Mouse (Mus musculus): ENCODE data around the gene Gsn. TPM values are rescaled to one million over a fixed set of nuclear protein-coding genes. Genes with fewer than 3 reads are reported as not detected.
A peak's percentile ranks its signal among the peaks of the same experiment; 100 is the strongest.

Gene Gsn
- polyA plus RNA-seq, 1 experiment from 2014 or later, result 188 TPM

DNA sequence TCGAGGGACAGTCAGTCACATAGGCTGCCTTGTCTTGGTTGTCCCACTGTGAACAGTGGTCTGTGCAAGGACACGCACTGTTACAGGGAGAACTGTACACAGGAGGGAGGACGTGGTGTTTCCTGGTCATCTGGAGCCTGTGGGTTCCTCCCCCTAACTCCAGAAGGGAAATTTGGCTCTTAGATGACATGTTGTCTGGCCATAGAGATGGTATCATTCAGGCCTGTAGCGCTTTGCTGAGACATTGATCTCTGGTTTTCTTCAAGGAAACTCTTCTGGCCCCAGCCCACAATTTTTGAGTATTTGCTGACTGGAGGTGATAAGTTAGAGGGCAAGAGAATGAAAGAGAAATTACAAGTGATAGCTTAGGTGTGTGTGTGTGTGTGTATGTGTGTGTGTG, 2.4 kb downstream of the Gsn start:
- Histone ChIP-seq H3K9ac (ENCODE audit: low read depth, low read length) (no peak overlapping the region), H3K27me3 (ENCODE audit: control insufficient read depth, insufficient read depth, low read depth, low read length) (peaks cover 19% of the 10 kb centered on the region; the same call in 1 of the 2 replicates), H3K4me3 (ENCODE audit: low read depth, low read length) (no peak overlapping the region), H3K27ac (ENCODE audit: low read length) (no peak overlapping the region), H3K9me3 (replicated peaks; ENCODE audit: control insufficient read depth, low read length) (no peaks in the 10 kb centered on the region), H3K4me2 (ENCODE audit: low read depth, low read length) (no peak overlapping the region), H3K4me1 (ENCODE audit: control insufficient read depth, low read depth, low read length) (peaks cover 13% of the 10 kb centered on the region), H3K36me3 (ENCODE audit: control insufficient read depth, insufficient read depth) (no peaks in the 10 kb centered on the region)
- ATAC-seq (ENCODE audit: low read depth), result no peak
- WGBS (ENCODE audit: insufficient replicate concordance), result 47% methylated on average over 4 of the region's 4 CpGs

DNA sequence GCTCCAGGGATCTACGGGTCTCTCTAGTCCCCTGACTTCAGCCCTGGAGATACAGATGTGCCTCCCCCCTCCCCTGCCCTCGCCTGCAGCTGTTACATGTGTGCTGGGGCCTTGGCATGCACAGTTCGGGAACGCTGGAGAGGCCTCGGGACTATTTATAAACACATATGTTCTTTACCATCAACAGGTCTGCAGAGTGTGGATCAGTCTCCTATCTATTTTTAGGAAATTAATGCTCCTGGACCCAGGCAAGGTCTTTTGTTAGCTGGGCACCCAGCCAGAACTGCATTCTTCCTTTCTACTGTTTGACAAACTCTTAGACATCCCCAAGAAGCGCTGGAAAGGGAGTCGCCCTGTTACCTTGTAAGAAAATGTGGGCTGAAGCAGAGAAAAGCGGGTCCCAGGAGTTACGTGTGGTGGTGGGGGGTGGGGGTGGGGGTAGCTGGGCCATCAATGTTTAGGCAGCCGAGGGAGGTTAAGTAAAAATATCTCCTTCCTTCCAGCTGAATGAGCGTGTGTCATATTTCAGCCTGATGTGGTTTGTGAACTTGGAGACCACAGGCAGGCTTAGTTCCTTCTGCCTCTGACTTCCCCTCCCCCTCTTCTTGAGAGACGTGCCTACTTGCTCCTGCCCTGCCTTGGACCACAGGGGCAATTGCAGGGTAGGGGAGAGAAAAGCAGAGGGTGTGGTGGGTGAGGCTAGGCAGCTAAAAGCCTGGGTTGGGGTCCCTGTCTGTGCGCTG, 3.3 kb downstream of the Gsn start:
- no peak for ATAC-seq (ENCODE audit: low read depth)
- Histone ChIP-seq H3K27ac (ENCODE audit: low read length) (no peak overlapping the region), H3K36me3 (ENCODE audit: control insufficient read depth, insufficient read depth) (no peaks in the 10 kb centered on the region), H3K27me3 (ENCODE audit: control insufficient read depth, insufficient read depth, low read depth, low read length) (peaks cover 19% of the 10 kb centered on the region; the same call in 1 of the 2 replicates), H3K9ac (ENCODE audit: low read depth, low read length) (no peak overlapping the region), H3K4me3 (ENCODE audit: low read depth, low read length) (no peak overlapping the region), H3K9me3 (replicated peaks; ENCODE audit: control insufficient read depth, low read length) (no peaks in the 10 kb centered on the region), H3K4me2 (ENCODE audit: low read depth, low read length) (no peak overlapping the region), H3K4me1 (ENCODE audit: control insufficient read depth, low read depth, low read length) (peaks cover 13% of the 10 kb centered on the region)
- WGBS (ENCODE audit: insufficient replicate concordance), result 18% methylated on average over 13 of the region's 13 CpGs

DNA sequence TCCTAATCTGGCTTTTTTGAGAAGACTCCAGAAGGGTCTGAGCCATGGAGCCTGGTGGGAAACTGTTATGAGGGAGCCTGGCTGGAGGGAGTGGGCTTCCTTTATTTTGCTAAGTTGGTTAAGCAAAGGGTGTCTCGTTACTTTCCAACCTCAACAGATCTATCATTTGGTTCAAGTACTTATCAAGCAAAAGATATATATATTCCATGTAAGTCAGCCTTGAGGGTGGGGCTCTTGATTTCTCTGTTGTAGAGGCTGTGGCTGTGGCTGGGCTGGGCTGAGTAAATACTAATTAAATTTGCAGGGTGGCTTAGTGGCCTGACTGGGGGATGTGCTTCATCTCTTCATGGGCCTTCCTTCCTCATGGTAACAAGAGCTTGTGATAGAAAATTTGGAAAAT, 4.1 kb downstream of the Gsn start:
- H3K9me3 ChIP-seq (replicated peaks; ENCODE audit: control insufficient read depth, low read length), result no peaks in the 10 kb centered on the region
- H3K4me1 ChIP-seq (ENCODE audit: control insufficient read depth, low read depth, low read length), result peaks cover 13% of the 10 kb centered on the region
- H3K27me3 ChIP-seq (ENCODE audit: control insufficient read depth, insufficient read depth, low read depth, low read length), result peaks cover 16% of the 10 kb centered on the region; the same call in 1 of the 2 replicates
- H3K9ac ChIP-seq (ENCODE audit: low read depth, low read length), result no peak overlapping the region
- no peak overlapping the region for H3K4me2 ChIP-seq (ENCODE audit: low read depth, low read length)
- WGBS (ENCODE audit: insufficient replicate concordance), result 9% methylated on average over 1 of the region's 1 CpGs
- no peak for ATAC-seq (ENCODE audit: low read depth)
- H3K36me3 ChIP-seq (ENCODE audit: control insufficient read depth, insufficient read depth), result no peaks in the 10 kb centered on the region
- H3K4me3 ChIP-seq (ENCODE audit: low read depth, low read length), result no peak overlapping the region
- H3K27ac ChIP-seq (ENCODE audit: low read length), result no peak overlapping the region

DNA sequence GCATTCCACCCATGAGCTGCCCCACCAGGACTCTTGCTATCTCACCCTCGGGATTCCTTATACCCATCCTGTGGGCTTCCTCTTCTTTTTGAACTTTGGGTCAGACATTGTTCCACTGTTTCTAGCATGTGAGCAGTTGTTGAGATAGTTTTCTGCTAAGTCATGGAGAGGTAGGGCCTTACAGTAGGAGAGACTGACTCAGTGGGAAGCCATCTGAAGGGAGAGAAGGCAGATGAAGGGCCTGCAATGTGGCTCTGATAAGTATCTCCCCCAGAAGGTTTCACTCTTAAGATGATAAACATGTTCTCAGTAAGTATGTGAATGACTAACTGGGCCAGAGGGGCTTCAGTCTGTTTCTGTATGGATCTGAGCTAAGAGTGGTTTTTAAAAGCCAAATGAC, 7.9 kb downstream of the Gsn start:
- Histone ChIP-seq H3K9ac (ENCODE audit: low read depth, low read length) (no peak overlapping the region), H3K36me3 (ENCODE audit: control insufficient read depth, insufficient read depth) (no peaks in the 10 kb centered on the region), H3K27ac (ENCODE audit: low read length) (no peak overlapping the region), H3K4me1 (ENCODE audit: control insufficient read depth, low read depth, low read length) (peaks cover 2% of the 10 kb centered on the region; the same call in 1 of the 2 replicates), H3K4me3 (ENCODE audit: low read depth, low read length) (no peak overlapping the region), H3K27me3 (ENCODE audit: control insufficient read depth, insufficient read depth, low read depth, low read length) (no peaks in the 10 kb centered on the region), H3K9me3 (replicated peaks; ENCODE audit: control insufficient read depth, low read length) (no peaks in the 10 kb centered on the region), H3K4me2 (ENCODE audit: low read depth, low read length) (no peak overlapping the region)
- ATAC-seq (ENCODE audit: low read depth), result no peak
- WGBS (ENCODE audit: insufficient replicate concordance), result 20% methylated on average over 1 of the region's 1 CpGs

GRCm38 (mm10) chr2:35265296-35265695, 9.1 kb downstream of the Gsn start:
- Histone ChIP-seq H3K4me3 (ENCODE audit: low read depth, low read length) (no peak overlapping the region), H3K9me3 (replicated peaks; ENCODE audit: control insufficient read depth, low read length) (no peaks in the 10 kb centered on the region), H3K4me1 (ENCODE audit: control insufficient read depth, low read depth, low read length) (no peaks in the 10 kb centered on the region), H3K4me2 (ENCODE audit: low read depth, low read length) (no peak overlapping the region), H3K27me3 (ENCODE audit: control insufficient read depth, insufficient read depth, low read depth, low read length) (no peaks in the 10 kb centered on the region), H3K9ac (ENCODE audit: low read depth, low read length) (no peak overlapping the region), H3K27ac (ENCODE audit: low read length) (no peak overlapping the region), H3K36me3 (ENCODE audit: control insufficient read depth, insufficient read depth) (no peaks in the 10 kb centered on the region)
- 0 out of 2 replicates have a peak, but pooled peaks have one; percentile 43 for ATAC-seq (ENCODE audit: low read depth)
- 33% methylated on average over 8 of the region's 8 CpGs for WGBS (ENCODE audit: insufficient replicate concordance)

- 0 out of 2 replicates have a peak, but pooled peaks cover 2% of the 10 kb centered on the region for H3K4me1 ChIP-seq (ENCODE audit: control insufficient read depth, low read depth, low read length)
- no peak for ATAC-seq (ENCODE audit: low read depth)
- H3K4me3 ChIP-seq (ENCODE audit: low read depth, low read length), result no peak overlapping the region
- no peaks in the 10 kb centered on the region for H3K36me3 ChIP-seq (ENCODE audit: control insufficient read depth, insufficient read depth)
- WGBS (ENCODE audit: insufficient replicate concordance), result 64% methylated on average over 8 of the region's 8 CpGs
- no peak overlapping the region for H3K9ac ChIP-seq (ENCODE audit: low read depth, low read length)
- H3K9me3 ChIP-seq (replicated peaks; ENCODE audit: control insufficient read depth, low read length), result no peaks in the 10 kb centered on the region
- H3K27ac ChIP-seq (ENCODE audit: low read length), result no peak overlapping the region
- no peaks in the 10 kb centered on the region for H3K27me3 ChIP-seq (ENCODE audit: control insufficient read depth, insufficient read depth, low read depth, low read length)
- H3K4me2 ChIP-seq (ENCODE audit: low read depth, low read length), result no peak overlapping the region
These were observed 9.6 kb downstream of the Gsn start for GRCm38 (mm10) chr2:35265775-35266174.

DNA sequence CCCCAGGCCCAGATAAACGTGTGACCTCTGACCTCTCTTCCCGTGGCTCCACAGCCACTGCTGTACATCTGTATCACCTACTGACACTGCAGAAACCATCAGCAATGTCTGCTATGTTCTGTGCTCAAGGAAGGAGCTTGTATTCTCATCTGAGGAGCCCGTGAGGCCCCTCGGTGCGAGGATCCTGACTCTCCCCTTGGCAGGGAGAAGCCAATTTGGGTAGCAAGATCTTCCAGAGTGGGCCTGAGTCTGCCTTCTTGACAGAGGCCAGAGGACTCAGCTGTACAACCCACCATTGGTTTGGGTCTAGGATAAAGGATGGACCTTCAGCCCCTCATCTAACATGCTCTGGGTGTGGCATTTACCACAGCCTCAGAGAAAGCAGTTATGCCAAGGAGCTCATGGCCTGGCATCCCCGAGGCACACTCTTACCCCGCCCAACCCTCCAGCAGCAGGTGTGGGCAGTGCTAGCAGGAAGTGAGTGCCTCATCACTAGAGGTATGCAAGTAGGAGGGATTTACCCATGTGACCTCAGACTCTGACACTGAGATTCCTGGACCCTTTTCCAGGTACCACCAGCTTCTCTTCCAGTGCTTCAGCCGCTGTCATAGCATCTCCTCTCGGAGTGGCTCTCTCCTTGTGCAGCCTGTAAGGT, 10.2 kb downstream of the Gsn start:
- Histone ChIP-seq H3K4me1 (ENCODE audit: control insufficient read depth, low read depth, low read length) (0 out of 2 replicates have a peak, but pooled peaks cover 2% of the 10 kb centered on the region), H3K9ac (ENCODE audit: low read depth, low read length) (no peak overlapping the region), H3K36me3 (ENCODE audit: control insufficient read depth, insufficient read depth) (no peaks in the 10 kb centered on the region), H3K27me3 (ENCODE audit: control insufficient read depth, insufficient read depth, low read depth, low read length) (no peaks in the 10 kb centered on the region), H3K27ac (ENCODE audit: low read length) (no peak overlapping the region), H3K9me3 (replicated peaks; ENCODE audit: control insufficient read depth, low read length) (no peaks in the 10 kb centered on the region), H3K4me2 (ENCODE audit: low read depth, low read length) (no peak overlapping the region), H3K4me3 (ENCODE audit: low read depth, low read length) (no peak overlapping the region)
- 52% methylated on average over 9 of the region's 9 CpGs for WGBS (ENCODE audit: insufficient replicate concordance)
- ATAC-seq (ENCODE audit: low read depth), result no peak

DNA sequence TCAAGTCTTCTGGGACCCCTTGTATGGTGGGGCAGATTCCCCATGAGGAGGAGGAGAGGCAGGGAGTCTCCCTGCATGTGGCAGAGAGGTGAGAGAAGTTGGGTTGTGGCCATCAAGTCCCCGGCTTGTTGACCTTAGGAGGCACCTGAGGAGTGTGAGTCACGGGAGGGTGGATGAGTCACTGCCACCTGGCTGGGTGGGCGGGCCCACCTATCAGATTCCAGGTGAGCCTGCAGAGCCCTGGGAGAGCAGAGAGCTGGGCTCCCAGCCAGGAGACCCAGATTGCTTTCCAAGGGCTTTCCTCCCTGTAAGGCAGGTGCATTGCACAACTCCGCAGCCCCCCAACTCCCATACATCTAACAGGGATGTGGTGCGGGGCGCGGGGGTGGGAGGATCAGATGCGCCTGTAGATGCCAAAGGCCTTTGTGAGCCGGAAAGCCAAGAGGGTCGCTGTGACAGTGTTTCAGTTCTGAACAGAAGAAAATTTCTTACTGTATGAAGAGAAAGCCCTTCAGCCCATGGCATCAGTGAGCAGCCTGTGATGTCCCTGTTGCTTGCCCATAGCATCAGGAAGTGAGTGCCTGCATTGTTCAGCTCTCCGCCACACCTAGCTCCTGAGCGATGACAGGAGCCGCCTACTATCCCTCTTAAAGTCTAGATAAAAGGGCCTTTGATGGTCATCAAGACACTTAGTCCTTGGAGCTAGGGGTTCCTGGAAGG, 11.1 kb downstream of the Gsn start:
- Histone ChIP-seq H3K9ac (ENCODE audit: low read depth, low read length) (no peak overlapping the region), H3K4me2 (ENCODE audit: low read depth, low read length) (no peak overlapping the region), H3K4me3 (ENCODE audit: low read depth, low read length) (no peak overlapping the region), H3K4me1 (ENCODE audit: control insufficient read depth, low read depth, low read length) (0 out of 2 replicates have a peak, but pooled peaks cover 2% of the 10 kb centered on the region), H3K27ac (ENCODE audit: low read length) (no peak overlapping the region), H3K27me3 (ENCODE audit: control insufficient read depth, insufficient read depth, low read depth, low read length) (no peaks in the 10 kb centered on the region), H3K36me3 (ENCODE audit: control insufficient read depth, insufficient read depth) (no peaks in the 10 kb centered on the region), H3K9me3 (replicated peaks; ENCODE audit: control insufficient read depth, low read length) (no peaks in the 10 kb centered on the region)
- ATAC-seq (ENCODE audit: low read depth), result no peak
- 78% methylated on average over 13 of the region's 13 CpGs for WGBS (ENCODE audit: insufficient replicate concordance)
